Mouse (Mus musculus) spleen, adult 12 weeks (tissue): ENCODE measurements around the gene Dkkl1.
"Not testable (repeated sequence)": the region's sequence is repeated elsewhere in the genome, so short reads cannot be mapped to it uniquely, and the experiment has no call there.

Source experiments
- DNase-seq: peaks from one replicate; pipeline ENCODE4 v3.0.0; 2022; ENCODE audit warnings: low spot score

Gene Dkkl1

GRCm38 (mm10) chr7:45193406-45193805 is 18.5 kb downstream of the Dkkl1 start:
- DNase-seq, result no peak

- DNase-seq, result no peak
Measured at GRCm38 (mm10) chr7:45192585-45193310, 19.2 kb downstream of the Dkkl1 start.

GRCm38 (mm10) chr7:45191803-45192363 is 20.1 kb downstream of the Dkkl1 start:
- DNase-seq, result no peak

- DNase-seq, result no peak
Measured at GRCm38 (mm10) chr7:45191161-45191560, 20.8 kb downstream of the Dkkl1 start.

GRCm38 (mm10) chr7:45190186-45190585 is 21.8 kb downstream of the Dkkl1 start:
- DNase-seq, result no peak

- DNase-seq, result no peak
Measured at GRCm38 (mm10) chr7:45189600-45189999, 22.3 kb downstream of the Dkkl1 start.

GRCm38 (mm10) chr7:45185921-45186320 is 26.0 kb downstream of the Dkkl1 start:
- no peak for DNase-seq

GRCm38 (mm10) chr7:45183672-45184071 is 28.3 kb downstream of the Dkkl1 start:
- DNase-seq, result no peak

GRCm38 (mm10) chr7:45182606-45183005 is 29.3 kb downstream of the Dkkl1 start:
- no peak for DNase-seq

GRCm38 (mm10) chr7:45182199-45182601 is 29.7 kb downstream of the Dkkl1 start:
- peak; percentile 79 for DNase-seq

- no peak for DNase-seq
Measured at GRCm38 (mm10) chr7:45181540-45181939, 30.4 kb downstream of the Dkkl1 start.

GRCm38 (mm10) chr7:45180896-45181477 is 31.0 kb downstream of the Dkkl1 start, which contains the start of gene Pth2:
Gene Pth2, plus strand, starts transcription at chr7:45180995.
- no peak for DNase-seq

- DNase-seq, result no peak
Measured at GRCm38 (mm10) chr7:45179469-45179868, 32.5 kb downstream of the Dkkl1 start, which contains the start of gene Gfy. Gene Gfy, minus strand, starts transcription at chr7:45179569.

- DNase-seq, result no peak
Measured at GRCm38 (mm10) chr7:45178550-45178949, 33.4 kb downstream of the Dkkl1 start.

GRCm38 (mm10) chr7:45176356-45176755 is 35.6 kb downstream of the Dkkl1 start:
- DNase-seq, result no peak

- no peak for DNase-seq
Measured at GRCm38 (mm10) chr7:45175929-45176328, 36.0 kb downstream of the Dkkl1 start.

- DNase-seq, result no peak
Measured at GRCm38 (mm10) chr7:45175398-45175797, 36.5 kb downstream of the Dkkl1 start.

- DNase-seq, result no peak
Measured at GRCm38 (mm10) chr7:45174567-45175280, 37.2 kb downstream of the Dkkl1 start.

GRCm38 (mm10) chr7:45173772-45174171 is 38.2 kb downstream of the Dkkl1 start:
- DNase-seq, result not testable (repeated sequence)

GRCm38 (mm10) chr7:45172974-45173373 is 39.0 kb downstream of the Dkkl1 start:
- DNase-seq, result peak; percentile 37

GRCm38 (mm10) chr7:45169495-45169894 is 42.5 kb downstream of the Dkkl1 start:
- DNase-seq, result no peak

- no peak for DNase-seq
Measured at GRCm38 (mm10) chr7:45168656-45169055, 43.3 kb downstream of the Dkkl1 start.
